Mouse (Mus musculus): ENCODE measurements around the gene Olfr766-ps1. TPM values are rescaled to one million over a fixed set of nuclear protein-coding genes. Genes with fewer than 3 reads are reported as not detected.

The Olfr766-ps1 gene
- polyA plus RNA-seq, 1 experiment = not detected

DNA sequence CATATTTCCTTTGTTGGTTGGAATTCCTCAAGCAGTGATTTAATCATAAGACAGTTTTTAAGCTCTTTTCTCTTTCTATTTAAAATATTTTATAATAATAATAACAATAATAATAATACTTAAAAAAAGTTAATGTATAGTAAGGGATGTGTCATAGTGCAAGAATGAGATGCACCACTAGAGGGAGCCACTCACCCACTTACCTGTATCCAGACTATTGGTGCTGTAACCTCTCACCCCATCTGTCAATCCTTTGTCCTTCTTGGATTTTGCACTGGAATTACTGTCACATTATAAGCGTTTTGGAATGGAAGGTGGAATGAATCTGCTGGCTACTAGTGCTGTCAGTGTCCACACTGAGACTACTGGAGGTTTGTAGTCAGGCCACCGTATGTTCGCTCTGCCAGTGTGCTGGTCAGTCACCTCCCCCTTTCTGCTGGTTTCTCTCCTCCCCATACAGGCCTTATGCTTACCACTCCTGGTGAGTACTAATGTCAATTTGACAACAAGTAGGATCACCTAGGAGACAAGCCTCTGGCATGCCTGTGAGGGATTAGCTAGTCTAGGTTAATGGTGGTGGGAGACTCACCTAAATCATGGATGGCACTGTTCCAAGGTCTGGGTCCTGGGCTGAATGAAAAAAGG lies 42.6 kb downstream of the Olfr766-ps1 start:
- H3K4me1 ChIP-seq (ENCODE audit: control insufficient read depth, insufficient read depth, low read length) = no peaks in the 10 kb centered on the region
- TF ChIP-seq POLR2A (IDR thresholded peaks at IDR 0.05; ENCODE audit: borderline replicate concordance, control insufficient read depth, low read depth, low read length) (no peak), CTCF (IDR thresholded peaks at IDR 0.05; ENCODE audit: control insufficient read depth, insufficient read depth, low read length) (0 out of 2 replicates have a peak, but pooled peaks have one; percentile 16)
- WGBS = 61% methylated on average over 3 of the region's 3 CpGs

GRCm38 (mm10) chr10:129023319-129023718 lies 45.5 kb downstream of the Olfr766-ps1 start:
- TF ChIP-seq CTCF (IDR thresholded peaks at IDR 0.05; ENCODE audit: control insufficient read depth, insufficient read depth, low read length) (no peak), POLR2A (IDR thresholded peaks at IDR 0.05; ENCODE audit: borderline replicate concordance, control insufficient read depth, low read depth, low read length) (no peak)

More for the DNA sequence above, 42.6 kb downstream of the Olfr766-ps1 start:
- Histone ChIP-seq H3K4me3 (replicated peaks; ENCODE audit: control insufficient read depth, low read depth, low read length) (no peak overlapping the region), H3K27ac (ENCODE audit: control insufficient read depth, insufficient read depth, low read depth, low read length, poor library complexity) (no peak overlapping the region)

DNA sequence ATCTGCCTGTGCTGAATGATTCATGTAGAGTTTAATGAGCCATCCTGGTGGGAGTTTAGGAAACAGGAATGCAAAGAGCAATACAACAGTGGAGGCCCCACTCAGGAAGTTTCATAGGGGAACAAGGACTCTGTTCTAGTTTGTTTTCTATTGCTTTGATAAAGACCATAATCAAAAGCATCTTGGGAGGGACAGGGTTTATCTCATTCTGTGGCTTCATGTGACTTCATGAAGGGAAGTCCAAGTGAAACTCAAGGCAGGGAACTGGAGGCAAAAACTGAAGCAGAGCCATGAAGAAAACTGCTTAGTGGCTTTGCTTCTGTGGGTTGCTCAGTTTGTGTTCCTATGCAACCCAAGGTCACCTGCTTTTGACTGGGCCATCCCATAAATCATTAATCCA lies 54.3 kb downstream of the Olfr766-ps1 start:
- no peak overlapping the region for H3K4me3 ChIP-seq (replicated peaks; ENCODE audit: control insufficient read depth, low read depth, low read length)
- TF ChIP-seq POLR2A (IDR thresholded peaks at IDR 0.05; ENCODE audit: borderline replicate concordance, control insufficient read depth, low read depth, low read length) (no peak), CTCF (IDR thresholded peaks at IDR 0.05; ENCODE audit: control insufficient read depth, insufficient read depth, low read length) (no peak)
- H3K27ac ChIP-seq (ENCODE audit: control insufficient read depth, insufficient read depth, low read depth, low read length, poor library complexity) = no peak overlapping the region
- H3K4me1 ChIP-seq (ENCODE audit: control insufficient read depth, insufficient read depth, low read length) = no peaks in the 10 kb centered on the region

More at GRCm38 (mm10) chr10:129023319-129023718, 45.5 kb downstream of the Olfr766-ps1 start:
- Histone ChIP-seq H3K4me1 (ENCODE audit: control insufficient read depth, insufficient read depth, low read length) (no peaks in the 10 kb centered on the region), H3K4me3 (replicated peaks; ENCODE audit: control insufficient read depth, low read depth, low read length) (no peak overlapping the region), H3K27ac (ENCODE audit: control insufficient read depth, insufficient read depth, low read depth, low read length, poor library complexity) (no peak overlapping the region)

Other genes with a start within 250 kb of the Olfr766-ps1 start
- gene Ormdl2, start 247.3 kb downstream of the Olfr766-ps1 start, polyA plus RNA-seq (2011; ENCODE audit: insufficient read depth, insufficient read length, low replicate concordance, missing spikeins) = 24.9 and 25.4 TPM in 2 replicates
- gene Gdf11, start 177.3 kb downstream of the Olfr766-ps1 start, polyA plus RNA-seq (2011; ENCODE audit: insufficient read depth, insufficient read length, low replicate concordance, missing spikeins) = 2.4 and 3.6 TPM in 2 replicates
- 49.2 and 134 TPM in 2 replicates for gene Cd63, start 168.0 kb downstream of the Olfr766-ps1 start, polyA plus RNA-seq (2011; ENCODE audit: insufficient read depth, insufficient read length, low replicate concordance, missing spikeins)
- gene Rdh5, start 146.1 kb downstream of the Olfr766-ps1 start, polyA plus RNA-seq (2011; ENCODE audit: insufficient read depth, insufficient read length, low replicate concordance, missing spikeins) = 2.6 and 6.2 TPM in 2 replicates
- gene Bloc1s1, start 144.9 kb downstream of the Olfr766-ps1 start, polyA plus RNA-seq (2011; ENCODE audit: insufficient read depth, insufficient read length, low replicate concordance, missing spikeins) = 78.6 and 92.7 TPM in 2 replicates
- 1.4 and 1.9 TPM in 2 replicates for gene Itga7, start 135.2 kb downstream of the Olfr766-ps1 start, polyA plus RNA-seq (2011; ENCODE audit: insufficient read depth, insufficient read length, low replicate concordance, missing spikeins)
- gene Mettl7b, start 108.0 kb downstream of the Olfr766-ps1 start, polyA plus RNA-seq (2011; ENCODE audit: insufficient read depth, insufficient read length, low replicate concordance, missing spikeins) = 1.3 and 3.7 TPM in 2 replicates
- gene Olfr9, start 79.5 kb downstream of the Olfr766-ps1 start, polyA plus RNA-seq (2011; ENCODE audit: insufficient read depth, insufficient read length, low replicate concordance, missing spikeins) = not detected in 2 replicates
- gene Olfr763, start 58.2 kb downstream of the Olfr766-ps1 start, polyA plus RNA-seq (2011; ENCODE audit: insufficient read depth, insufficient read length, low replicate concordance, missing spikeins) = not detected in 2 replicates
- not detected in 2 replicates for gene Olfr764-ps1, start 29.1 kb downstream of the Olfr766-ps1 start, polyA plus RNA-seq (2011; ENCODE audit: insufficient read depth, insufficient read length, low replicate concordance, missing spikeins)
- not detected in 2 replicates for gene Olfr765, start 19.0 kb downstream of the Olfr766-ps1 start, polyA plus RNA-seq (2011; ENCODE audit: insufficient read depth, insufficient read length, low replicate concordance, missing spikeins)
- gene Olfr767, start 13.9 kb upstream of the Olfr766-ps1 start, polyA plus RNA-seq (2011; ENCODE audit: insufficient read depth, insufficient read length, low replicate concordance, missing spikeins) = not detected in 2 replicates
- not detected in 2 replicates for gene Olfr768, start 30.4 kb upstream of the Olfr766-ps1 start, polyA plus RNA-seq (2011; ENCODE audit: insufficient read depth, insufficient read length, low replicate concordance, missing spikeins)
- gene Olfr769, start 48.9 kb upstream of the Olfr766-ps1 start, polyA plus RNA-seq (2011; ENCODE audit: insufficient read depth, insufficient read length, low replicate concordance, missing spikeins) = not detected in 2 replicates
- gene Olfr770, start 70.0 kb upstream of the Olfr766-ps1 start, polyA plus RNA-seq (2011; ENCODE audit: insufficient read depth, insufficient read length, low replicate concordance, missing spikeins) = not detected in 2 replicates
- gene Olfr771, start 95.8 kb upstream of the Olfr766-ps1 start, polyA plus RNA-seq (2011; ENCODE audit: insufficient read depth, insufficient read length, low replicate concordance, missing spikeins) = not detected in 2 replicates
- gene Olfr772, start 108.9 kb upstream of the Olfr766-ps1 start, polyA plus RNA-seq (2011; ENCODE audit: insufficient read depth, insufficient read length, low replicate concordance, missing spikeins) = 0.43 TPM in 1 of 2 replicates, not detected in the other
- gene Olfr773, start 118.4 kb upstream of the Olfr766-ps1 start, polyA plus RNA-seq (2011; ENCODE audit: insufficient read depth, insufficient read length, low replicate concordance, missing spikeins) = not detected in 2 replicates
- gene Olfr774, start 167.2 kb upstream of the Olfr766-ps1 start, polyA plus RNA-seq (2011; ENCODE audit: insufficient read depth, insufficient read length, low replicate concordance, missing spikeins) = not detected in 2 replicates
- gene Olfr775, start 179.4 kb upstream of the Olfr766-ps1 start, polyA plus RNA-seq (2011; ENCODE audit: insufficient read depth, insufficient read length, low replicate concordance, missing spikeins) = not detected in 2 replicates
- gene Olfr776, start 190.2 kb upstream of the Olfr766-ps1 start, polyA plus RNA-seq (2011; ENCODE audit: insufficient read depth, insufficient read length, low replicate concordance, missing spikeins) = not detected in 2 replicates
- gene Olfr777, start 202.5 kb upstream of the Olfr766-ps1 start, polyA plus RNA-seq (2011; ENCODE audit: insufficient read depth, insufficient read length, low replicate concordance, missing spikeins) = not detected in 2 replicates
- gene Olfr780, start 249.1 kb upstream of the Olfr766-ps1 start, polyA plus RNA-seq (2011; ENCODE audit: insufficient read depth, insufficient read length, low replicate concordance, missing spikeins) = not detected in 2 replicates